Mouse (Mus musculus): ENCODE data around the gene Hoxb1. TPM values are rescaled to one million over a fixed set of nuclear protein-coding genes. Genes with fewer than 3 reads are reported as not detected.

Hoxb1 gene
- polyA plus RNA-seq, 2 experiments: 0.11 TPM; not detected in 1

GRCm38 (mm10) chr11:96333241-96334001 is 32.1 kb upstream of the Hoxb1 start:
- DNase-seq (ENCODE audit: low spot score): no peak
- WGBS: 12% methylated on average over 17 of the region's 17 CpGs
- no peaks in the 10 kb centered on the region for H3K9me3 ChIP-seq (ENCODE audit: control insufficient read depth, low read length)
- no peaks in the 10 kb centered on the region for H3K36me3 ChIP-seq (ENCODE audit: control insufficient read depth, insufficient read depth, low read length)
- H3K27ac ChIP-seq (replicated peaks; ENCODE audit: low read depth, low read length): no peak overlapping the region
- peak overlapping the region; percentile 22 for H3K4me3 ChIP-seq (replicated peaks; ENCODE audit: low read length)
- H3K27me3 ChIP-seq (ENCODE audit: control insufficient read depth, insufficient read depth, low read length): peaks cover 98% of the 10 kb centered on the region
- peak overlapping the region; percentile 37 for H3K4me2 ChIP-seq (replicated peaks; ENCODE audit: low read depth, low read length, severe bottlenecking)
- H3K9ac ChIP-seq (ENCODE audit: low read depth, low read length, severe bottlenecking): peak overlapping the region; percentile 31; the same call in 1 of the 2 replicates
- no peak for ATAC-seq (ENCODE audit: low FRiP score, low read depth)
- no peaks in the 10 kb centered on the region for H3K4me1 ChIP-seq (ENCODE audit: control insufficient read depth, insufficient read depth, low read length)
- TF ChIP-seq POLR2A (IDR thresholded peaks at IDR 0.05; ENCODE audit: borderline replicate concordance, extremely low read depth, insufficient read depth, insufficient read length): no peak

DNA sequence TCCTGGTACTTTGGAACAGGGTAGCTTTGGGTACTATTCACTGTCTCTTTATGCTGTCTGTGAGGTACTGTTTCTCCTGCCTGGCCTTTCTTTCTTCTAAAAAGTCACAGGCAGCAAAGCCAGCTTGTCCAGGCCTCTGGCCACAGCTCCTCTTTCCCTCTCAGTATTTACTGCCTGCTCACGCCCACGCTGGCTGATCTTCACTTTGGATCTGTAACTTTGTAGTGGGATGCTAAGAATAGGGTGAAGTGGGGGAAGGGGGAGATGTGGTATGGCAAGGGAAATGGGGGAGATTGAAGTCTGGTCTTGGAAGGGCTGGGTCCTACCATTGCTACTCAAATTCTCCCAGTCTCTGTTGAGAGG is 31.6 kb upstream of the Hoxb1 start:
- no peak for TF ChIP-seq POLR2A (IDR thresholded peaks at IDR 0.05; ENCODE audit: borderline replicate concordance, extremely low read depth, insufficient read depth, insufficient read length)
- no peak overlapping the region for H3K4me2 ChIP-seq (replicated peaks; ENCODE audit: low read depth, low read length, severe bottlenecking)
- H3K4me3 ChIP-seq (replicated peaks; ENCODE audit: low read length): no peak overlapping the region; the same call in 1 of the 2 replicates

GRCm38 (mm10) chr11:96334998-96335397 is 30.6 kb upstream of the Hoxb1 start:
- WGBS: 55% methylated on average over 3 of the region's 3 CpGs
- ATAC-seq (ENCODE audit: low FRiP score, low read depth): no peak
- Histone ChIP-seq H3K27ac (replicated peaks; ENCODE audit: low read depth, low read length) (no peak overlapping the region), H3K4me1 (ENCODE audit: control insufficient read depth, insufficient read depth, low read length) (no peaks in the 10 kb centered on the region), H3K9me3 (ENCODE audit: control insufficient read depth, low read length) (no peaks in the 10 kb centered on the region), H3K9ac (ENCODE audit: low read depth, low read length, severe bottlenecking) (no peak overlapping the region), H3K27me3 (ENCODE audit: control insufficient read depth, insufficient read depth, low read length) (peaks cover 100% of the 10 kb centered on the region), H3K36me3 (ENCODE audit: control insufficient read depth, insufficient read depth, low read length) (no peaks in the 10 kb centered on the region), H3K4me3 (replicated peaks; ENCODE audit: low read length) (no peak overlapping the region), H3K4me2 (replicated peaks; ENCODE audit: low read depth, low read length, severe bottlenecking) (no peak overlapping the region)
- TF ChIP-seq POLR2A (IDR thresholded peaks at IDR 0.05; ENCODE audit: borderline replicate concordance, extremely low read depth, insufficient read depth, insufficient read length): no peak
- no peak for DNase-seq (ENCODE audit: low spot score)

More for the DNA sequence above, 31.6 kb upstream of the Hoxb1 start:
- H3K27ac ChIP-seq (replicated peaks; ENCODE audit: low read depth, low read length): no peak overlapping the region
- peaks cover 99% of the 10 kb centered on the region for H3K27me3 ChIP-seq (ENCODE audit: control insufficient read depth, insufficient read depth, low read length)
- no peaks in the 10 kb centered on the region for H3K36me3 ChIP-seq (ENCODE audit: control insufficient read depth, insufficient read depth, low read length)
- H3K9ac ChIP-seq (ENCODE audit: low read depth, low read length, severe bottlenecking): no peak overlapping the region
- ATAC-seq (ENCODE audit: low FRiP score, low read depth): no peak
- H3K9me3 ChIP-seq (ENCODE audit: control insufficient read depth, low read length): no peaks in the 10 kb centered on the region
- 13% methylated on average over 2 of the region's 2 CpGs for WGBS
- no peak for DNase-seq (ENCODE audit: low spot score)
- H3K4me1 ChIP-seq (ENCODE audit: control insufficient read depth, insufficient read depth, low read length): no peaks in the 10 kb centered on the region

GRCm38 (mm10) chr11:96336597-96336996 is 29.0 kb upstream of the Hoxb1 start:
- 10% methylated on average over 2 of the region's 2 CpGs for WGBS
- DNase-seq (ENCODE audit: low spot score) (no peak), ATAC-seq (ENCODE audit: low FRiP score, low read depth) (no peak)
- Histone ChIP-seq H3K4me1 (ENCODE audit: control insufficient read depth, insufficient read depth, low read length) (no peaks in the 10 kb centered on the region), H3K9ac (ENCODE audit: low read depth, low read length, severe bottlenecking) (no peak overlapping the region), H3K36me3 (ENCODE audit: control insufficient read depth, insufficient read depth, low read length) (no peaks in the 10 kb centered on the region), H3K9me3 (ENCODE audit: control insufficient read depth, low read length) (no peaks in the 10 kb centered on the region), H3K4me2 (replicated peaks; ENCODE audit: low read depth, low read length, severe bottlenecking) (no peak overlapping the region), H3K4me3 (replicated peaks; ENCODE audit: low read length) (no peak overlapping the region), H3K27me3 (ENCODE audit: control insufficient read depth, insufficient read depth, low read length) (peaks cover 100% of the 10 kb centered on the region), H3K27ac (replicated peaks; ENCODE audit: low read depth, low read length) (no peak overlapping the region)
- TF ChIP-seq POLR2A (IDR thresholded peaks at IDR 0.05; ENCODE audit: borderline replicate concordance, extremely low read depth, insufficient read depth, insufficient read length): no peak

- Histone ChIP-seq H3K9ac (ENCODE audit: low read depth, low read length, severe bottlenecking) (no peak overlapping the region), H3K9me3 (ENCODE audit: control insufficient read depth, low read length) (no peaks in the 10 kb centered on the region), H3K27ac (replicated peaks; ENCODE audit: low read depth, low read length) (no peak overlapping the region), H3K4me1 (ENCODE audit: control insufficient read depth, insufficient read depth, low read length) (no peaks in the 10 kb centered on the region), H3K4me2 (replicated peaks; ENCODE audit: low read depth, low read length, severe bottlenecking) (no peak overlapping the region), H3K4me3 (replicated peaks; ENCODE audit: low read length) (no peak overlapping the region), H3K27me3 (ENCODE audit: control insufficient read depth, insufficient read depth, low read length) (peaks cover 100% of the 10 kb centered on the region), H3K36me3 (ENCODE audit: control insufficient read depth, insufficient read depth, low read length) (no peaks in the 10 kb centered on the region)
- ATAC-seq (ENCODE audit: low FRiP score, low read depth): no peak
- no peak for DNase-seq (ENCODE audit: low spot score)
- no peak for TF ChIP-seq POLR2A (IDR thresholded peaks at IDR 0.05; ENCODE audit: borderline replicate concordance, extremely low read depth, insufficient read depth, insufficient read length)
- WGBS: 21% methylated on average over 6 of the region's 6 CpGs
Measured at GRCm38 (mm10) chr11:96337026-96337425, 28.5 kb upstream of the Hoxb1 start.

All from limb, embryonic 14.5 days (tissue).